Mouse (Mus musculus) cerebellum, postnatal 25 days (tissue): ENCODE measurements at regions not wholly inside any gene's neighbourhood (a gene's known extent, or its start where the extent isn't known, plus 50 kb on each side); places are given as distances from the start of the nearest gene placed in this dataset.

Source experiments
- DNase-seq, 2 experiments: peaks; one replicate each; pipeline ENCODE4 v3.0.0; 2021; ENCODE audit warnings: mixed read lengths in 2 of 2

- DNase-seq, result no peak
Observed at GRCm38 (mm10) chr15:36916998-36917397, 90.6 kb downstream of the Zfp706 start.

- DNase-seq, result no peak
Observed at GRCm38 (mm10) chr15:36914239-36915100, 93.1 kb downstream of the Zfp706 start.

GRCm38 (mm10) chr15:36913308-36913707, 94.3 kb downstream of the Zfp706 start:
- no peak for DNase-seq

GRCm38 (mm10) chr15:36910272-36910671, 97.3 kb downstream of the Zfp706 start:
- no peak for DNase-seq

- DNase-seq, result no peak
Observed at GRCm38 (mm10) chr15:36909494-36909893, 98.1 kb downstream of the Zfp706 start.

- no peak for DNase-seq
Observed at GRCm38 (mm10) chr15:36906789-36907188, 100.8 kb downstream of the Zfp706 start.

GRCm38 (mm10) chr15:36906052-36906451, 101.5 kb downstream of the Zfp706 start:
- no peak for DNase-seq

- DNase-seq, result no peak
Observed at GRCm38 (mm10) chr15:36903922-36904321, 103.7 kb downstream of the Zfp706 start.

- no peak for DNase-seq
Observed at GRCm38 (mm10) chr15:36903309-36903708, 104.3 kb downstream of the Zfp706 start.

- peak; percentile 59 to 60 for DNase-seq
Observed at GRCm38 (mm10) chr15:36901830-36902285, 105.7 kb downstream of the Zfp706 start.

GRCm38 (mm10) chr15:36901350-36901749, 106.2 kb downstream of the Zfp706 start:
- DNase-seq, result no peak

- DNase-seq, result no peak
Observed at GRCm38 (mm10) chr15:36900940-36901339, 106.6 kb downstream of the Zfp706 start.

- DNase-seq, result no peak
Observed at GRCm38 (mm10) chr15:36899882-36900281, 107.7 kb downstream of the Zfp706 start.

GRCm38 (mm10) chr15:36898857-36899523, 108.6 kb downstream of the Zfp706 start:
- no peak for DNase-seq

- no peak for DNase-seq
Observed at GRCm38 (mm10) chr15:36898326-36898725, 109.2 kb downstream of the Zfp706 start.

- DNase-seq, result no peak
Observed at GRCm38 (mm10) chr15:36896265-36896664, 111.3 kb downstream of the Zfp706 start.

GRCm38 (mm10) chr15:36895031-36895430, 112.5 kb downstream of the Zfp706 start:
- no peak for DNase-seq

GRCm38 (mm10) chr15:36893407-36893969, 114.1 kb downstream of the Zfp706 start:
- DNase-seq, result peak in 1 of 2 experiments; percentile 27

GRCm38 (mm10) chr15:36892576-36893205, 114.9 kb downstream of the Zfp706 start:
- DNase-seq, result peak; percentile 78 to 79

- DNase-seq, result peak; percentile 54 to 58
Observed at GRCm38 (mm10) chr15:36891851-36892250, 115.7 kb downstream of the Zfp706 start.

- no peak for DNase-seq
Observed at GRCm38 (mm10) chr15:36891296-36891695, 116.3 kb downstream of the Zfp706 start.

- DNase-seq, result no peak
Observed at GRCm38 (mm10) chr15:36889072-36889471, 118.5 kb downstream of the Zfp706 start.
